Mouse (Mus musculus) adrenal gland, postnatal 25 days (tissue): ENCODE results near the gene Zdhhc23. TPM values are rescaled to one million over a fixed set of nuclear protein-coding genes. Genes with fewer than 3 reads are reported as not detected.

Source experiments
- DNase-seq: peaks from one replicate; pipeline ENCODE4 v3.0.0; 2021; ENCODE audit warnings: mixed read lengths
- total RNA-seq: library from RNA; stranded (reverse); gene quantifications from 2 replicates; pipeline ENCODE4 v1.2.3, GENCODE M21; 2021

The Zdhhc23 gene
- total RNA-seq, 1 experiment from 2014 or later, result 0.46 TPM

DNA sequence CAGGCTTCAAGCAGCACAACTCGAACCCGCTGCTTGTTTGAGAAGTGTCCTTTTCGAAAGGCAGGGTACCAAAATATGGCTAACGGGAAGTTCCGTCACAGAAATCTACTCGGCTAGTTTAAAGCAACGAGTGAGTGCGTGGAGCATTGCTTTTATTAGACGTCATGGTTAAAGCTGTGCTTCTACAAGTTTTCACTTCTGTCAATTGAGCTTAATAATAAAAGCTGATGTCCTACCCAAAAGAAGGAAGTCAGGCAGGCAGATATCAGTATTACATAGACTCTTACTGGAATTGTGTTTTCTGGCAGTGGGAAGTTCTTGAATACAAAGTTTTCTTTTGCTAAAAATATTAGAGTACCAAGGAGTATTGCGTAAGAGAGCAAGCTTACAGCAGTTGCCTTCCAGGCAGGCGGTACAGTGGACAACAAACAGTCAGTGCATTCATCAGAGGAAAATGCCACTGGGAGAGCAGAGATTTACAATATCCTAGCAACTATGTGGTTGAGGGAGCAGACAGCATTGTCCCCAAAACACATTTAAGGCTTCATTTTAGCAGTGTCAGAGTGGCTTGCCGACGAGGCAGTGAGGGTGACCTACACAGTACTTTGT lies 13.7 kb downstream of the Zdhhc23 start:
- no peak for DNase-seq

GRCm38 (mm10) chr16:43963780-43964179 lies 15.8 kb downstream of the Zdhhc23 start:
- no peak for DNase-seq

DNA sequence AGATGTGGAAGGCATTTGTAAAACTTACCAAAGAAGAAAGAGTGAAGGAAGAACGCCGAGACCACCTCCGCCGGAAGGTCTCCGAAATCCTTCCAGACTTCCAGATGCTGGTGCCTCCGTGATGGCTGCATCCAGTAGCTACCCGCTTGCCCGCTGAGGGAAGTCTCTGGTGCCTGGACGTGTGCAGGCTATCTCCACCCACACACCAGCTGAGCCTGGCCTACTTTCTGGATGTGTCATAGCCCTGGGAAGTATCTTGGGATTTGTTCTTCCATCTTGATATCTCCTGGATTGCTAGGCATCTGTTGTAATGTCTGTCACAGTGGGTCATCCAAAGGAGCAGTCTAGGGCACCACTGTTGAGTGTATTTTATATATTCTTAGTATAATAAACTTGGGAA lies 16.3 kb downstream of the Zdhhc23 start:
- no peak for DNase-seq

GRCm38 (mm10) chr16:43958038-43958437 lies 21.6 kb downstream of the Zdhhc23 start:
- no peak for DNase-seq

- DNase-seq, result no peak
These were observed 24.7 kb downstream of the Zdhhc23 start for GRCm38 (mm10) chr16:43954913-43955312.

- DNase-seq, result no peak
These were observed 28.0 kb downstream of the Zdhhc23 start for GRCm38 (mm10) chr16:43951591-43951990.

GRCm38 (mm10) chr16:43945869-43946268 lies 33.7 kb downstream of the Zdhhc23 start:
- no peak for DNase-seq

DNA sequence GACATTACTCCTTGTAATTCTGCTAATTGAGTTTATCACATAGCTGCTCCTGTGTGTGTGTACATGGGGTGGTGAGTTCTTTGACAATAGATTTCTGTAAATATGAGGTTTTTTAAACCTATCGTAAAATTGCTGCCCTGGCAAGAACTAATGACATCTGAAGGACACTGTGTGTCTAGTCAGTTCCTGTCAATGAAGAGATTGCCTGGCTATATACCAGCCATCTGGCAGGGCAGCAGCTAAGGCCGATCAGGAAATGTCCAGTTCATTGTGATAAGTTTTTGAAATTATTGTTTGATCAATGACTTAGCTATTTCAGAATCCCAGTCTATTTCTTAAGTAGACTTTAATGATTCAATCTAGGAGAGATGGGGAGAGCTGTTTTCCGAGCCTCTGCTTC lies 34.2 kb downstream of the Zdhhc23 start:
- no peak for DNase-seq

DNA sequence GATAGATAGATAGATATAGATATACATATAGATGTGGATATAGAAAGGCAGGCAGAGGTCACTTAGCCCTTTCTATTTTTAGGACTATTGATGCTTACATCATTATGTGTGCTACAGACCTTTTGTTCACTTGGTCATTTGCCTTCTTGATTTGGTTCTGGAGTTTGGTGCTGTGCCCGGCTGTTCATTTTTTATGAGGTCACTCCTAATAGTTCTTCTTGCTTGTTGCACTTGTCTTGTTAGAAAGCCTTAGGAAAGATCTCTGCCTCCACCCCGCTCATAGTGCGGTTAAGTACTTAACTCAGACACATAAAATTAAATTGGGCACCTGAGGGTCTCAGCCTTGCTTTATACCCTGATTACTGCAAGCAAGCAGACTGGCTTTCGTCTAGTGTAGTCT lies 38.7 kb downstream of the Zdhhc23 start:
- DNase-seq, result no peak

DNA sequence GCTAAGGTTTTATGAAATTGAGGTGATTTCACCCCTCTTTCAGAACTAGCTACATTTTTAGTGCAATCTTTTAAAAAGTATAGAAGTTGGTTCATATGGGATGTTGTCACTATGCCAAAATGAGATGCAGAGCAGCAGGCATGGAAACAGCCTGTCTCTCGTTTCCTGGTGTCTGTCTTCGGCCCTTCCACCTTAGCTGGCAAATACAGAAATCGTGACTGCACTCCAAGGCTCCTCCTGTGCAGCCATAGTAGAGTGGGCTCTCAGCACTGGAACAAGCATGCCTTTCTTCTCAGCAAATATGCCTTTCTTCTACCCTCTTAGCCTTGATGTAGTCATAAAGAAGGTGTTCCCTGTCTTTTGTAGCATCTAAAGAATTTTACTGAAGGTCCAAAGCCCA lies 43.7 kb downstream of the Zdhhc23 start:
- no peak for DNase-seq

DNA sequence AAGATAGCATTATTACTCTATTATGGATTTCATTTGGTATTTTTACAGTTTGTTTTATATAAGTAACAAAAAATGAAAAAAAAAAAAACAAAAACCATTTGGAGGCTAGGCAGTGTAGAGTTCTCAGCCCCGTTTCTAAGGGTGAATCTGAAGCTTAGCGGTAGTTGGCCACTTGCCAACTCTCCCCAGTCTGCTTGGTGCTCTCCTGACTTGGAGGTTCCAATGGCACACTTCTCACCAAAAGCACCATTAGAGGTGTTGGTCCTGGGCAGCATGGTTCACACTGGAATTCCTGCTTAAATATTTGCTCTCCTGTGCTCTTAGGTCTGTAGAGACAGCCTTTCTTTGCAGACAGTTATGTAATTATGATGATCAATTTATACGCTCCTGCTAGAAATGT lies 44.2 kb downstream of the Zdhhc23 start:
- DNase-seq, result no peak

DNA sequence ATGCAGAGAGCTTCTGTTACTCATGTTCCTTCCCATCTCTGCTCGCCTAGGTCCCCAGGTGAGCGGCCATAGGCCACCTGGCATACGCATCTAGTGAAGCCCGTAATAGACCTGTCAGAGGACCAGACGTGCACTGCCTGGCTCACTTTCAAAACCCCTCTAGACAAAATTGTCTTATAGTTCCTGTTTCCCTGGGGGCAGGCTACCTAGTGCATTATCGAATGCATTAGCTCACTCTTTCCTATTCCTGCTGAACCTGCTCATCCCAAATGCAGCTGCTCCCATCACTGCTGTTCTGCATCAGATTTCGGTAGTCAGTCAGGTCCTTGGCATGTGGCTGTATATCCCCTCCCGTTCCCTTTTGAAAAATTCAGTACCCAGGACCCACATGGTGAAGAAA lies 44.7 kb downstream of the Zdhhc23 start:
- DNase-seq, result no peak

DNA sequence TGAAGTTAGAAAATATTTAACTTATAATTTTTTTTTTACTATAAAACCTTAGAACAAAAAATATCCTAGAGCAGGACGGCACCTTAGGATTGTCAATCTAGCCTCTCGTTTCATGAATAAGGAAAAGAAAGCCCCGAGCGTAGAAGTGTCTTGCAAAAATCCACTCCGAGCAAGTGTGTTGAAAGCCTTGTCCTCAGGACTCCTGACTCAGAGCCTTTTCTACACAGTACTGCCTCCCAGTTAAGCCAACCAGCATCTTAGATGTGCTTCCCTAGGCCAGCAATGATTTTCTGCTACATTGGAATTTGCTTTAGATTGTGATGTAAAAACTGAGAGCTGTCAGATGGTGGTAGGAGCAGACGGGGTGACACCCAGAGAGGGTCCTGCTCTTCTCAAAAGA lies 46.5 kb downstream of the Zdhhc23 start:
- DNase-seq, result no peak

GRCm38 (mm10) chr16:43932319-43932718 lies 47.3 kb downstream of the Zdhhc23 start:
- DNase-seq, result no peak

DNA sequence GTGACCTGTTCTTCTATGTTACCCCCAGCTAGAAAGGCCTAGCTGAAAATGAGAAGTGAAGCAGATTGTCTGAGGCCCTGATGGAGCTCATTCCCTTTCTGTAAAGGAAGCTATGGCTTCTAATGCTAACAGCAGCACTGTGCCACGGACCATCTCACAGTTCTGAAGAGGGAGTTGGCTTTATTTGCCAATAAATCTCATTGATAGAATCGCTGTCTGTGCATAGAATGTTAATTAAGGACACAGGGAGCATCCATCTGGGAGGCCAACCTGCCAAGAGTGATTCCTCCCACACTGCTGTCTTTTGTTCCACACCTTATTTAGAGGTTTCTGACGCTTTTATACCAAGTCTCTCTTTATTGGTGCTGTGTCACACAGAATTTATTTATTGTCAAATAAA lies 48.1 kb downstream of the Zdhhc23 start:
- no peak for DNase-seq

GRCm38 (mm10) chr16:43930577-43930976 lies 49.0 kb downstream of the Zdhhc23 start:
- DNase-seq, result no peak

DNA sequence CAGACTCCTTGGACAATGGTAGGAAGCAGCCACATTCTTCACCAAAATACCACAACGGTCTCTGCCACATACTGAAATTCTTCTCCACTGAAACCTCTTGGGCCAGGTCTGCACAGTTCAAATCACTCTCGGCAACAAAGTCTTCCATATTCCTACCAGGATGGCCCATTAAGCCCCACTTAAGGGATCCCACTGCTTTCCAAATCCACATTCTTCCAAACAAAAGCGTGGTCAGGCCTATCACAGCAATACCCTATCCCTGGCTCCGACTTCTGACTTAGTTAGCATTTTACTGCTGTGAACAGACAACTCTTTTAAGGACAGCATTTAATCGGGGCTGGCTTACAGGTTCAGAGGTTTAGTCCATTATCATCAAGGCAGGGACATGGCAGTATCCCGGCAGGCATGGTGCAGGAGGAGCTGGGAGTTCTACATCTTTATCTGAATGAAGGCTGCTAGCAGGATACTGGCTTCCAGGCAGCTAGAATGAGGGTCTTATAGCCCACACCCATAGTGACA lies 53.2 kb downstream of the Zdhhc23 start, which contains the start of gene Qtrt2:
Gene Qtrt2, minus strand, starts transcription at position 469 of the 519 bp plus-strand sequence.
- DNase-seq, result no peak

- DNase-seq, result no peak
These were observed 53.7 kb downstream of the Zdhhc23 start for GRCm38 (mm10) chr16:43925846-43926245.

DNA sequence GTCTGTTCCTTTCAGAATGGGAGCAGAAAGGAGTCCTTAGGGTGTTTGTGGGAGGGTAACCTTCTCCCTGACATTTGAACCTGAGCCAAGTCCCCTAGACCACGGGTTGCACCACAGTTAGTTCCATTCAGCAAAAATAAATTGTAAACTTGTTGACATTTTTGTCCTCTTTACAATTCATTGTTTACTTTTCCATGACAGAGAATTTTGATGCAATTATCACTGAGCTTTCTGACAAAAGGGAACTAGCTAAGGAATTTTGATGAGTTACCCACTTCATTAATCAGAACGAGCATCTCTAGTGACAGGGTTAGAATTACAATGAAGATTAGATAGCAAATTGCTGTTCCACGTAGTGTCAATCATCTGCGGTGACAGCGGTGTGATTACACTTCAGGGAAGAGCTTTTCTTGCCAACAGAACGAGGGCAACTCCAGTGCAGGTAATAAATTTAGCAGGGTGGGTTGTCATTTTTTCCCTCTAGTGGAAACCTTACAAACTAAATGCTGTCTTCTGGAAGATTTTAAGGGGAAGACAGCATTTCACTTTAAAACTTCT lies 54.5 kb downstream of the Zdhhc23 start:
- DNase-seq, result no peak

- DNase-seq, result no peak
These were observed 57.0 kb downstream of the Zdhhc23 start for GRCm38 (mm10) chr16:43922630-43923029.

DNA sequence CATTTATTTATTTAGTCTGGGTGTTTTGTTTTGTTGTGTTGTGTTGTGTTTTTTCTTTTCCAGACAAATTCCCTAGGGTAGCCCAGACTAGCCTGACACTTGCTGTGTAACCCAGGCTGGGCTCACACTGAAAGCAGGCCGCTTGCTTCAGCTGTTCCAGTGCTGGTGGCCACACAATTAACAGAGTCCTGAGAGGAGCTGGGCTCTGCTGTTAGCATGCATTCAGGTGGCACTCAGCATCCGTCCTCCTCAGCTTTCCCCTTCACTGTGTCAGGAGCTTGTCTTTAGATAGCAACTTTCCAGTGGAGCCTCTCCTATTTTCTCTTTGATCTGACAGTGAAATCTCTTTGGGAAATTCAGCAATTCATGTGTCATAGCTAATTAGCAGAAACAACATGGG lies 57.6 kb downstream of the Zdhhc23 start:
- DNase-seq, result no peak

- DNase-seq, result no peak
These were observed 60.7 kb downstream of the Zdhhc23 start for GRCm38 (mm10) chr16:43918867-43919266.
